Mouse (Mus musculus): ENCODE data around the gene Sh3yl1.

Gene Sh3yl1

DNA sequence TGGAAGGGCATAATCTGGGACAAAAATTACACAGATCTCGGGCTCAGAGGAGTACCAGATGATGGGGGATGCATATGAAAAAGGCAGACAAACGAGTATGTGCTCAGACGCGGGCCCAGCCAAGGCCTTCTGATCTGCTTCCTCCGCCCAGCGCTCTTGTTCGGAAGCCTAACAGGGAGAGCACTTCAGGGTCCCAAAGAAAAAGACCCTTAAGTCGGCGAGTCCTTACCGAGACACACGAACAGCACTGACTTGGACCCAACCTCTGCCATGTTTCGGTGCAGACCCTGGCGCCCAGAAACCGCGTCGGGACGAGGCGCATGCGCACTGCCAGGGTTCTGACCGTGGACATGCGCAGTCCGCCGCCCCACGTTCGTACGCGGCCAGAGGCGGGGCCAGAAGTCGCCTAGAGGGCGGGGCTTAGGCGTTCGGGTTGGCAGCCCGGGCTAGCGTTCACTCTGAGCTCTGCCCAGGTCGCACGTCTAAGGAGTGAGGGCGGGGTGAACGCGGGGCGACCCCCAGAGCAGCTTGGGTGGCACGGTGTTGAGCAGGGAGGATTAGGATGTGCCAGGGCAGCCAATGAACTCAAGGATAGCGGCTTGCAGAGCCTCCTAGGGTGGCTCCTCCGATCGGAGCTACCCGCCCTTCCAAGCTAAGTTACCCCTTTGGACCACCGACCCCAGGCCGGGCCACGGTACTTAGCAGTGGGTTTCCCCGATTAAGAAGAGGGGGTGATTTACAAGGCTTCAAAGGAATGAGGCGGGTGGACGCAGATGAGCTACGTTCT, at the start of gene Sh3yl1, which contains the start of gene Acp1:
Sh3yl1 (plus strand) TSS at position 408 of the 787 bp plus-strand sequence.
Acp1 (minus strand) TSS at position 329 of the 787 bp plus-strand sequence.
- DNase-seq, result peak; percentile 96

- peak; percentile 59 for DNase-seq
Observed at GRCm38 (mm10) chr12:30864347-30864746, 47.1 kb upstream of the Sh3yl1 start.

DNA sequence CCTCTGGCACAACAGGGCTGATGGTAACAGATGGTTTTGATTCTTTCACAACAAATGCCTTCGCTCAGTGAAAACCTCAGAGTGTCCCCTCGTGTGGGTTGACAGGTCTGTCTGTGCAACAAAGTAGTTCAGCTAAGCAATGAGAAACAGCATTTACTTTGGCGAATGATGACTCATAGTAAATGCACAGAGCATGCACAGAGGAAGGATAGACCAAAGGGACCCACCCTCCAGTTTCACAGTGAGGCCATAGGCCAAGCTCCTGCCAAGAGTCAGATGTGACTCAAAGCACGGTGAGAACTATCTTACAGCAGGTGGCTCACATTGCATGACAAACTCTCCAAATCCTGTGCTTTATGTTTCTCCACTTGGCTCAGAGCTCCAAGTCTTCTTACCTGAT, 45.7 kb upstream of the Sh3yl1 start:
- DNase-seq, result no peak

- no peak for DNase-seq
Observed at GRCm38 (mm10) chr12:30879447-30879846, 32.0 kb upstream of the Sh3yl1 start.

DNA sequence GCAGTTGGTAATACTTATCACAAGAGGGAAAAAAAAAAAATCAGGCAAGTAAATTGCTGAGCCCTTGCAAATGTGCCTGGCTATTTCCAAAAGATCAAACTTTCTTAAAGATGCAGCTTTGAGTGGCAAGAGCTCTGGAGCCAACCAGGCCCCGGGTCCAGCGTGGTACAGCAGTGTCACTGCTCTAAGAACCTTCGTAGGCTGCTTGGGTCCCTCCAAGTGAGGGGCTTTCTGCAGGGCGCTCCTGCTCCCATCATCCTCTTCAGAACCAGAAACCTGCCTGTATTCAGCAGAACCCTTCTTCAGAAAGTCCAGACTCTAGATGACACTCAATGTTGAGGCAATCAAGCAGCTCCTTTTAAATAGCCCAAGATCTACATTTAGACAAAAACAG, 27.9 kb upstream of the Sh3yl1 start:
- no peak for DNase-seq

- DNase-seq, result peak; percentile 4
Observed at GRCm38 (mm10) chr12:30883986-30884621, 27.4 kb upstream of the Sh3yl1 start, which contains the start of gene Alkal2. Gene Alkal2, plus strand, starts transcription at chr12:30884322.

DNA sequence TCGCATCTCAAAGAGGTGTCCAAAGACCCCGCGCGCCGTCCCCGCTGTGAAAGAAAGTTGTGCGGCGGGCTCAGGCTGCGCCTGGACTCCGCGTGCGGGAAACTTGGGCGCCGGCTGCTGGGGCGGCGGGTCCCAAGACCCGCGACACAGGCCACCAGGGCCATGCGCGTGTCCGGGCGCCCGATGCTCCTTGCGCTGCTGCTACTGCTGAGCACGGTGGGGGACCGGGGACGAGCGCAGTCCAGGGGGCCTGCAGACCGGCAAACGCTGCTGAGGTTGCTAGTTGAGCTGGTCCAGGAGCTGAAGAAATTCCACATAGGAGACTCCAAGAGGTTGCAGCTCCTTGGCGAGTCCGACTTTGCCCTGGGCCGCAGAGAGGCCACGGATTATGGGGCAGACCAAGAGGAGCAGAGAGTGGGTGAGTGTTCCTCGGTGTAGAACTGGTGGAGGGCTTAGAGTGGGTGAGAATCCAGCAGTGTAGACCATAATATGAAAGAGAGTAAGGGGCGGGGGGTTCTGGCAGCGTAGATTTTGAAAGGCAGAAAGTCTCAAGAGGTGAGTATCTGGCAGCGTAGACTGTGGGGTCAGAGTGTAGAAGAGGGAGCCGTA, 26.7 kb upstream of the Sh3yl1 start:
- no peak for DNase-seq

- no peak for DNase-seq
Observed at GRCm38 (mm10) chr12:30885891-30886290, 25.6 kb upstream of the Sh3yl1 start.

GRCm38 (mm10) chr12:30888003-30888402, 23.5 kb upstream of the Sh3yl1 start:
- no peak for DNase-seq

DNA sequence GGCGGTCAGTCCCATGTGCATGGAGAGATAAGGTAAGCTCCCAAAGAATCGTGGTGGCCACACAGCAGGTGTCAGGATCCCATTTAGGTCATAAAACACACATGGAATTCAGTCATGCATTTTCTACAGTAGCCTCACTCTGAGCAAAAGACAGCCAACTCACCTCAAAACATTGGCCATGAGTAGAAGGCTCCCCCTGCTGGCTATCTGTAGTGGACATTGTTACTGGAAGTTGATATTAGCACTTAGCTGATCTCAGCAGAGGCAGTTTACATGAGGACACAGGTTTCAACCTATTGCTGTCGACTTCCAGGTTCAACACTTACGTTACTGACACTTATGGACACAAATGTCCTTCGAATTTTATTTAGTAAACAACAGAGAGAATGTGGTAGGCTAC, 21.4 kb upstream of the Sh3yl1 start:
- peak; percentile 75 for DNase-seq

DNA sequence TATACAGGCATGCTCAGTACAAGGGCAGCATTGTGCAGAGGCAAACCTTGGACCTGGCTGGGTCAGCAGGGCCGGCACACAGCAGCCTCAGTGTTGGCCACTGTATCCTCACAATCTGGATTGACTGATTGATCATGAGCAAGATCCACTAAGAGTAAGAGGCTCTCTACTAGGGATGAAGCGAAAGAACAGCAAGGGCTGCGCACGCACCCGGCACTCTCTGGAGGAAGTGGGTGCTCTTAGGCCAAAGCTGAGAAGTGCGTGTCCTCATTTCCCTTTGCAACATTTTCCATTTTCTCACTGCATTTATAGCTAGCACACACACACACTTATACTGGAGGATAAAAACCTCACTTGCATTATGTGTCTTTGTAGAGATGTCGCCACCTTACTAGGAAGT, 20.0 kb upstream of the Sh3yl1 start:
- no peak for DNase-seq

DNA sequence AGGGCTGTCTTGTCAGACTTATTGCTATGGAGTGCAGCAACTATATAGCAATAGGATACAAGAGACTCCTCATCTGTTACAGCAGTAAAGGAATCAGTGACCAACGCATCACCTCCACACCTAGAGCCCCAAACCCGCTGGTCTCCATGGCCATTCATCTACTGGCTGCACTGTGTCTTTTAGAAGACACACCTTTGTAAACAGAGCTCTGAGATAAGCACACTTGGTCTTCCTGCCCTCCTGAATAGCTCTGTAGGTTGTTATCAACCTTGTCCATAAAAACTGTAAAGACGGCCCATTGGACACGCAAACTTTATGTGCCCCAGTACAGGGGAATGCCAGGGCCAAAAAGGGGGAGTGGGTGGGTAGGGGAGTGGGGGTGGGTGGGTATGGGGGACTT, 14.4 kb upstream of the Sh3yl1 start:
- DNase-seq, result no peak

DNA sequence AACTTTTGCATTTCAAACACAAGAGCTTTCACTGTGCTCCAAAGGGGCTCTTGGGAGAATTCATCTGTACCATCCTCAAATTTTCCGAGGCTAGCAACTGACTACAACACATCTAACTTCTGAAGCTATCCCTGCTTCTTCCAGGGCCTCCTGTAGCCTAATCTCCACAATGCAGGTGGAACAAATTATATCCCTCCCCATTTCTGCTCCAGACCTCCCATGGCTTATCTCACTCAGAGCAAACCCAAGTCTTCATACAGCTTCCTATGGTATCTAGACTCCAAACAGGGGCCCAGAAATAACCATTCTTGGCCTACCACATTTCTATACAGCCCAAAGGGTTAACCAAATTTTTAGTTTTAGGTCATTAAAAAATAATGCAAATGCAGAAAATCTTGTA, 2.8 kb upstream of the Sh3yl1 start:
- no peak for DNase-seq

- no peak for DNase-seq
Observed at GRCm38 (mm10) chr12:30909881-30910280, 1.6 kb upstream of the Sh3yl1 start.

DNA sequence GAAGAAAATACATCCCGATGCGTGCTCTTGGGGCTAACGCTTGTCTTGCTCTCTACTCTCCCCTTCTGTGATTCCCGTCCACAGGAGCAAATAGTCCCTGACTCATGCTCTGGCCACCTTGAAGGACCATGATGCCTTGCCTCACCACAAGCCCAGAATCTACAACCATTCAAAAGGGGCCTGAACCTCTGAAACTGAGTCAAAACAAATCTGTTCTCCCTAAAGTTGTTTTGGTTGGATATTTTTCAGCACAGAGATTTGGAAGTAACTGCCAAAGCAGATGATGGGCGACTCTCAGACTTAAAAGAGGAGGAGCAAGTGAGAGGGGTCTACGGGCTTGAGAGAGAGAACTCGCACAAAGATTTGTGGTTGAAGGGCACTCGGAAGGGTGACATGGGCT, 608 bp upstream of the Sh3yl1 start:
- no peak for DNase-seq

DNA sequence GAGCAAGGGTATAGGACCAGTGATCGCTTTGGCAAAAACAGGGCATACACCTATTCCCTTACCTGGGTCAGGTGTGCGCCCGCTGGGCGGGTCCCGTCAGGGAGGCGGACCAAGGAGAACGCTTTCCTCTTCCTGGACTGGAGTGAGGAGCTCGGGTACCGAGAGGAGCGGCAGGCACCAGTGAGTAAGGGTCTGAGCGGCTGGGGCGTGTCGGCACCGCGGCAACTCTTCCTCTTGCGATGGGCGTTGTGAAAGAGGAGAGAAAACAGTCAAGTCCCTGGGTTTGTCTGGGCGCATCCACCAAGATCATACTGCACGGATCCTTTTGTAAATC, 547 bp downstream of the Sh3yl1 start:
- DNase-seq, result peak; percentile 72

- no peak for DNase-seq
Observed at GRCm38 (mm10) chr12:30912840-30913239, 1.4 kb downstream of the Sh3yl1 start.

- no peak for DNase-seq
Observed at GRCm38 (mm10) chr12:30922401-30922800, 10.9 kb downstream of the Sh3yl1 start.

DNA sequence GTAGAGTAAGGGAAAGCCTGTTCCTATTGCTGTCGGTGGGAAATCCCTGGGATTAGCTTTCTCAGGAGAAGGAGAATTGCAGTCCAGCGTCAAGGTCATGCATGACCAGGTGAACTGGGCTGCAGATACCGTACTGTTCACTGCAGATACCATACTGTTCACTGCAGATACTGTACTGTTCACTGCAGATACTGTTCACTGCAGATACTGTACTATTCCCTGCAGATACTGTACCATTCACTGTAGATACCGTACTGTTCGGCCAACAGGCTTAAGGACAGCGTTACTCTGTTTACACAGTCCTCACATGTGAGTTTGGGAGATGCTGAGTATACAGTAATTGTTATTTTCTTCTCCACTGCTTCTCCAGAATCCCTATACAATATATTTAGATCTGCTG, 16.7 kb downstream of the Sh3yl1 start:
- no peak for DNase-seq

DNA sequence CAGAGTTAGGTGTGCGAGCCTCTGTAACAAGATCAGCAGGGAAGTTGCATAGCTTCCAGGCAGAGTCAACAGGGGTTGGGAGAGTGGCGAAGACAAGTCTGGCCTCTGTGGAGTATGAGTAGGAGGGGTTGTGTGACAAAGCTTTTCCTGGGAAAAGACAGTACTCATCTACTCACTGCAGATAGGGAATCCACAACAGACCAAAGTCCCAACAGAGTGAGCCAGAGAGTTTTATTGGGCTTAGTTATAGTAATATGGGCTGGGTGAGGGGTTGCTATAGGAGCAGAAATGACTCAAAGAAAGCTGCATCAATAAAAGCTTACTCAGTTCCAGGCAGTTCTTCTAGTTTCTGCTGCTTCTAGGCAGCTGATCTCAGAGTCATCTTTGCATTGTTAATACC, 21.8 kb downstream of the Sh3yl1 start:
- no peak for DNase-seq

DNA sequence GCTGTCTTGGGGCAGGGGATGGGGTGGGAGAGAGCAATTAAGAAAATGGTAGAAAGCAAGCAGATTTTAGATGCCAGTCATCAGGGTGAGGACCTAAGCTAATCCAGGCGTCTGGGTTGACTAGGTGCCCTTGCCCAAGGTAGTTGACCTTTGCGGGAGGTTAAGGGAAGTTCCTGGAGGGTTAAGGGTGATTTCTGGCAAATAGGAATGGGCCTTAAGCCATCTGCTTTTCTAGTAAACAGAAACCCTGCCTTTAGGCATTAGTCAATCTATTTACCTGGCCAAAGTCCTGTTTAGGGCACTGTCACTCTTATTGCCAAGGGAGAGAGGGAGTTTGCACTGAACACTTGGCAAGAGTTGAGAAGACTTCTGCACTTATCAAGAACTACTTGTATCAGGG, 25.4 kb downstream of the Sh3yl1 start:
- DNase-seq, result no peak

DNA sequence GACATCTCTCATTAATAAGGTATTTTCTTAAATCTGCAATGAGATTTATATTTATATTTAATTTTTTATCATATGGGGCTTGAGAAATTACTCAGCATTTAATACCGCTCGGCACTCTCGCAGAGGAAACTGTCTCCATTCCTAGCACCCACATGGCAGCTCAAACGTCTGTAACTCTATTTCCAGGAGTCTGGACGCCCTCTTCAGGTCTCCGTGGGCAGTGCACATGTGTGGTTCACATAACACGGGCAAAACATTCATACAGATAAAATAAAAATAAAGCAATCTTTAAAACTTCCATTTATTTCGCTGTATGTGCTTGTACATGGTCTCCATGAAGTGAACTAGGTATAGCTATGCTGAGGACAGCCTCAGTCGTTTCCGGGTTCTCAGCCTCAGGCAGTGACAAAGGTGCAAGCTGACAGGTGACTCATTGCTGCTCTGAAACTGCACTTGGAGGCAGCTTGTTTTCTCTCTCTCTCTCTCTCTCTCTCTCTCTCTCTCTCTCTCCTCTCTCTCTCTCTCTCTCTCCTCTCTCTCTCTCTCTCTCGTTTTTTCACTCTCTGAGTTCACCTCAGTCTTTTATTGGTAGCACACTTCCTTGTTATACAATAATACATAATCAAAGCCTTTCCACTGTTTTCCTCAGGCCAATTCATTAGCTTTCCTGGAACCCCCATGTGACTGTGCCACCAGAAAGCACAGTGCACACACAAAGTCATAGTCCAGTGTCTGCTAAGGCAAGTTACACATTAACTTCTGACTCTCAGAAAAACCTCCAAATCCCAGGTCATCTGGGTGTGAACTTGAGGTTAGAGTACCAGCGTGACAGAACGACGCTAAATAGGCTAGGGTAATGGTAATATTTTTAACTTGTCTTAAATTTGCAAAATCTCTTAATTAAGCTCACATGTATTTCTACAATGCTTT, 31.9 kb downstream of the Sh3yl1 start:
- DNase-seq, result no peak

DNA sequence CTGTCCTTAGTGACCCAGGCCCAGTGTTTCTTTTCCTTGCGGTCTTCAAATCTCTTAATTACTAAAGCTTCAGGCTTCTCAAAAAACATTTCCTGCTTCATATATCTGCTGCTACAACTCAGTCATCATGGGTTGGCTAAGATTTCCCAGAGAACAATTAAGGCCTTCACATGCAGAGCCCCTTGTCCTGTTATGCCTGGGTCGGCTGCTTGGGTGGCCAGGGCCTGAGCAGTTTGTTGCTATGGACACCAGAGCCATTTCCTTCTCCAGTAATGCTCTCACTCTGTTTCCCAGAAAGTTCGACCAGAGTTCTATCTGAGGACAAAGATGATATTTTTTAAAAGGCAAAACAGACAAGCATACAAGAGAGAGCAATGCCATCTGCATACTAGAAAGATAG, 32.7 kb downstream of the Sh3yl1 start:
- DNase-seq, result no peak
